Mouse (Mus musculus): ENCODE measurements at regions not wholly inside any gene's neighbourhood (a gene's known extent, or its start where the extent isn't known, plus 50 kb on each side); places are given as distances from the start of the nearest gene placed in this dataset.

DNA sequence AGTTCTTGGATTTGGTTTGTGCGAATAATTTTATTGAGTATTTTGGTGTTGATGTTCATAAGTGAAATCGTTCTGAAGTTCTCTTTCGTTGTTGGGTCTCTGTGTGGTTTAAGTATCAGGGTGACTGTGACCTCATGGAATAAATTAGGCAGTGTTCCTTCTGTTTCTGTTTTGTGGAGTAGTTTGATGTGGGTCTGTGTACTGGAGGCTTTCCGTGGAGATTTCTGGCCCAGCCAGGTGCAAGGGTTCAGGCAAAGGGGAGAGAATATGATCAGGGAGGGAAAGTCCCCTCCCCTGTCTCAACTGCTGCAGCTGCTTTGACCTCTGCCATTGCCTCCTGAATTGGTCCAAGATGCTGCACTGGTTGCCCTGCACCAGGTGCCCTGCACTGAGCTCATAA lies 775.7 kb downstream of the Otol1 start:
- Histone ChIP-seq H3K9me3 (ENCODE audit: control insufficient read depth, low read length) (no peaks in the 10 kb centered on the region), H3K9ac (replicated peaks; ENCODE audit: low read depth, low read length) (no peak overlapping the region), H3K27ac (ENCODE audit: low read length) (no peak overlapping the region), H3K27me3 (replicated peaks; ENCODE audit: control insufficient read depth, insufficient read depth, low read length) (no peaks in the 10 kb centered on the region), H3K4me1 (replicated peaks; ENCODE audit: control insufficient read depth, insufficient read depth, low read length) (no peaks in the 10 kb centered on the region), H3K4me3 (replicated peaks; ENCODE audit: low read length) (no peak overlapping the region), H3K36me3 (ENCODE audit: control insufficient read depth, insufficient read depth) (no peaks in the 10 kb centered on the region), H3K4me2 (ENCODE audit: low read length) (no peak overlapping the region)
- ATAC-seq = no peak
- 87% methylated on average over 4 of the region's 4 CpGs for WGBS

DNA sequence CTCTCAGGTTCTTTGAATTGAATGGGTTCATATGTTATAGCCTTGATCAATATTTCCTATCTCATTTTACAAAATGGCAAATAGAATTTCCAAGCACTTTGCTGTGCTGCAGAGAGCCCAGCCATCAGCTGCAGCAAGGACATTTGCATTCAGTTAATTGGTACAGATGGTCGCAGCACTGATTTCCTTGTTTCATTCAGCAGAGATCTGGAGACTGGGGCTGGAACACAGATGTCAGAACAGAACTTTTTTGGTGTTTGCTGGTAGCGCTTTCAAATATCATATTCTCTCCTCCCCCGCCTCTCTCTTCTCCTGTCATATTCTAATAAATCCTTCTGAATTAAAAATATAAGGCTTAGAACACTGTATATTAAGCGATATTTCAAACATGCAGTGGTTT lies 794.8 kb downstream of the Otol1 start:
- H3K4me3 ChIP-seq (replicated peaks; ENCODE audit: low read length) = no peak overlapping the region
- WGBS = 46% methylated on average over 4 of the region's 4 CpGs
- H3K4me1 ChIP-seq (replicated peaks; ENCODE audit: control insufficient read depth, insufficient read depth, low read length) = no peaks in the 10 kb centered on the region
- no peaks in the 10 kb centered on the region for H3K9me3 ChIP-seq (ENCODE audit: control insufficient read depth, low read length)
- ATAC-seq = peak; percentile 97
- no peak overlapping the region for H3K4me2 ChIP-seq (ENCODE audit: low read length)
- no peaks in the 10 kb centered on the region for H3K27me3 ChIP-seq (replicated peaks; ENCODE audit: control insufficient read depth, insufficient read depth, low read length)
- H3K27ac ChIP-seq (ENCODE audit: low read length) = no peak overlapping the region
- H3K36me3 ChIP-seq (ENCODE audit: control insufficient read depth, insufficient read depth) = no peaks in the 10 kb centered on the region
- H3K9ac ChIP-seq (replicated peaks; ENCODE audit: low read depth, low read length) = no peak overlapping the region

DNA sequence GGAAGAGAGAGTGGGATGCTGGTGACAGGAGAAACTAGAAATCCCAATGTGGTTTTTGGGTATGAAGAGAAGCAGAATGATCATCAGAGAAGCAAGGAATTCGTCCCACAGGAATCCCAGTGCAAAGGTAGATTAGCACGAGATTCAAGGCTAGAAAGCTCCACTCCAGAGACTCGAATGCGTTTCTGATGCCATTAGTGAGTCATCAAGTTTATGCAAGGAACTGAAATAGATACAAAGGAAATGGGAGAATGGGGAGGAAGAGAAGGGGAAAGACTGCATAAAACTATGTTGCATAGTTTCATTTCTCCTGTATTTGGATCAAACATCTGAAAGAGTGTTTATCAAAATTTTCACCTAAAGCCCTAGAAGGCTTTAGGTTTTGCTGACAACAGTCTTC lies 796.0 kb downstream of the Otol1 start:
- H3K27ac ChIP-seq (ENCODE audit: low read length) = no peak overlapping the region
- H3K4me2 ChIP-seq (ENCODE audit: low read length) = no peak overlapping the region
- H3K9me3 ChIP-seq (ENCODE audit: control insufficient read depth, low read length) = no peaks in the 10 kb centered on the region
- no peak for ATAC-seq
- WGBS = 73% methylated on average over 4 of the region's 4 CpGs
- no peaks in the 10 kb centered on the region for H3K4me1 ChIP-seq (replicated peaks; ENCODE audit: control insufficient read depth, insufficient read depth, low read length)
- H3K9ac ChIP-seq (replicated peaks; ENCODE audit: low read depth, low read length) = no peak overlapping the region
- H3K27me3 ChIP-seq (replicated peaks; ENCODE audit: control insufficient read depth, insufficient read depth, low read length) = no peaks in the 10 kb centered on the region
- no peaks in the 10 kb centered on the region for H3K36me3 ChIP-seq (ENCODE audit: control insufficient read depth, insufficient read depth)
- H3K4me3 ChIP-seq (replicated peaks; ENCODE audit: low read length) = no peak overlapping the region

DNA sequence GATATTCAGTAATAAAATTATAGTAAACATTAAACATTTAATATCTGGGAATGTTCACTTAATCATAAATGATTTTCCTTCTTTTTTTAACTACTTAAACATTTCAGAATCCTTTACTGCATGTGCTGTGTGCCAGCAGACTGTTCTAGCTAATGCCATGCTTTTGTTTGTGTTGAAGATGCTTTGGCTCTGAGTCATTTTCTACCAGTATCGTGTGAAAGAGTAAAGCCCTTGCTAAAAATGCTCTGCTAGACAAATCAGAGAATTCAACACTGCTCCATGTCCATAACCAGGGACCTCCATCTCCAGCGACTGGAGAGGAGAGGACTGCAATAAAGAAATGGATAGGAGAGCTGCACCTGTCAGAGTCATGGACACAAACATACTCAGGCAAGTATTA lies 796.5 kb downstream of the Otol1 start:
- Histone ChIP-seq H3K36me3 (ENCODE audit: control insufficient read depth, insufficient read depth) (no peaks in the 10 kb centered on the region), H3K4me3 (replicated peaks; ENCODE audit: low read length) (no peak overlapping the region), H3K9ac (replicated peaks; ENCODE audit: low read depth, low read length) (no peak overlapping the region), H3K27me3 (replicated peaks; ENCODE audit: control insufficient read depth, insufficient read depth, low read length) (no peaks in the 10 kb centered on the region), H3K27ac (ENCODE audit: low read length) (no peak overlapping the region), H3K4me2 (ENCODE audit: low read length) (no peak overlapping the region), H3K9me3 (ENCODE audit: control insufficient read depth, low read length) (no peaks in the 10 kb centered on the region), H3K4me1 (replicated peaks; ENCODE audit: control insufficient read depth, insufficient read depth, low read length) (no peaks in the 10 kb centered on the region)
- no peak for ATAC-seq
- 62% methylated on average over 2 of the region's 2 CpGs for WGBS

DNA sequence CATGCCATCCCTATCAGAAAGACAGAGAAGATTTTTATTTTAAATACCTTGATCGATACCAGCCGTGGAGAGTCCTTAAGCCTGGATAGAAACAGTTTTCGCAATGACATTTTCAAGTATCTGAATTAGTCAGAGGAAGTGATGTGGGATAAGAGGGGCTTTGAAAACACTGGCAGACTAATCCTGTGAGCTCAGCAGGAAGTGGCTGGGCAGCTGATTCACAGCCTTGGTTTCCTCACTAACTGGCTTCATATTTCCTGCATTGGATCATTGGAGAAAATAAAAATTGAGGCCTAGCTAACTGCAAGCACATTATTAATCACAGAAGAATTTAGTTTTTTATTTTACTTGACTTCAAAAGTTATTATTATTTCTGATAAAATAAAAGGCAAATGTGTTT lies 799.8 kb downstream of the Otol1 start:
- no peak overlapping the region for H3K4me3 ChIP-seq (replicated peaks; ENCODE audit: low read length)
- 68% methylated on average over 3 of the region's 3 CpGs for WGBS

More for the DNA sequence above, 799.8 kb downstream of the Otol1 start:
- H3K9me3 ChIP-seq (ENCODE audit: control insufficient read depth, low read length) = no peaks in the 10 kb centered on the region
- no peaks in the 10 kb centered on the region for H3K27me3 ChIP-seq (replicated peaks; ENCODE audit: control insufficient read depth, insufficient read depth, low read length)
- no peak overlapping the region for H3K9ac ChIP-seq (replicated peaks; ENCODE audit: low read depth, low read length)
- H3K36me3 ChIP-seq (ENCODE audit: control insufficient read depth, insufficient read depth) = no peaks in the 10 kb centered on the region
- no peak for ATAC-seq
- H3K4me1 ChIP-seq (replicated peaks; ENCODE audit: control insufficient read depth, insufficient read depth, low read length) = no peaks in the 10 kb centered on the region
- H3K27ac ChIP-seq (ENCODE audit: low read length) = no peak overlapping the region
- H3K4me2 ChIP-seq (ENCODE audit: low read length) = no peak overlapping the region
